Mouse (Mus musculus): ENCODE data around the gene Maml1.

The Maml1 gene

DNA sequence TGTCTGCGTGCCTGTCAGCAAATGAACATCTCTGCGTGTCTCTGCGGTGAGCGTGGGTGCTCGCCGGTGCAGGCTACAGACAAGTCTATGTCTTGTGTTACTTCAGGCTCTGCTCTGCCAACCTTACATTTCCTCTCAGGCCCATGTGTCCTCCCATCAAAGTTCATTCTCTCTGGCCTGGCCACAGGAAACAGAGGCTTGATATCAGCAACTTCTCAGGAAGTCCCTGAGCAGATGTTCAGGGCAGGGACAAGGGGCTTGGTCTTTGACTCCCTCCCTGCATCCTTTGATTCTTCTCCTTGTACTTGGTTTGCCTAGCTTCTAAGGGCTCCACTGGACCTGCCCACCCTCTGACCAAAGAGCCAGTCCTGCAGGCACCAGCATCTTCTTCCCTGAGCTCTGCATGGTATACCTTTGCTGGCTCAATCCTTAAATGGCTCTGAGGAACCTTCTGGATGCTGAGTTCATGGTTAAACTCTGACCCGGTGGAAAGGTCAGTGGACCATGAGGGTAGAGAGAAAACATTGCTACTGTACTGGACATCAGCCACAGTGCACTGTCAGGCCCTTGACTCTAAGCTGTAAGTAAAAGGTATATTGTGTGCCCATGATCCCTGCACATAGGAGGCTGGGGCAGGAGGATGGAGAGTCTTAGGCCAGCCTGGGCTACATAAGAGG lies 51.7 kb downstream of the Maml1 start:
- no peak for DNase-seq (ENCODE audit: low read depth, low spot score)

- no peak for DNase-seq (ENCODE audit: low read depth, low spot score)
Measured at GRCm38 (mm10) chr11:50238821-50239791, 53.0 kb downstream of the Maml1 start.

- no peak for DNase-seq (ENCODE audit: low read depth, low spot score)
Measured at GRCm38 (mm10) chr11:50238324-50238723, 53.8 kb downstream of the Maml1 start, which contains the start of gene Ltc4s. Ltc4s (minus strand) TSS chr11:50238616.

DNA sequence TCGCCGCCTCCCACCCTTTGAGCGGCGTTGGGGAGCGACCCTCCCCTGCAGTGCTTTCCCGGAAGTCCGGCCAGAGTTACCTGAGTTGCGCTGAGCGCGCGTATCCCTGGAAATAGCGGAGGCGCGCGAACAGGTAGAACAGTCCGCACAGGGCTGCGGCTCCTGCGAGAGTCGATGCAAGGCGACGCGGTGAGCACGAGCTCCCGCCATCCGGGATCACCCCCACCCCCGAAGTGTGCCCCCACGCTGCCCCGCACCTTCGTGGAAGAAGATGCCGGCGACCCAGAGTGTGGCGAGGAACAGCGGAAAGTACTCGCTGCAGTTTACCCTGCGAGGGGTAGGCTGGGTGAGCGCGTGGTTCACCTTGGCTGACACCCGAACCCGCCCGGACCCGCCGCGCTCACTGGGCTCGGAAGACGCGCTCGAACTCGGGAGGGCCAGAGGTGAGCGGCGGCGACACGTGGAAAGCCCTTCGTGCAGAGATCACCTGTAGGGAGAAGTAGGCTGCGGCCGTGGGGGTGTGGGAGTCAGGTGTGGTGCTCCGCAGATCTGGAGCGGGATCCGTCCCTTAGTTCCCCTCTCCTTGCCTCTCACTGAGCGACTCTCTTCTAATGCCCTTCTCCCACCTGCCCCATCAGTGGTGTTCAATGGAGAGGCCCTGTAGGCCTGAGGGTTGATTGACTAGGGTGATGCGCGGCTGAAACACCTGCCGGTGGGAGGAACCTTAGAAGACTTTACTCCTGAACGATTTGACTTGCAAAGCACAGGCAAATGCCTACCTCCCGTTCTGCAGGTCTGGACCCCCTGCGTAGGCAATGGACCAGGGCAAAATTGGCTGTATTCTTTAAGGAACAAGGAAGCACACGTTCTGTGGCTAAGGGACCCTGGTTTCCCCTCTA lies 54.9 kb downstream of the Maml1 start:
- DNase-seq (ENCODE audit: low read depth, low spot score): no peak

GRCm38 (mm10) chr11:50236540-50236936 lies 55.6 kb downstream of the Maml1 start:
- DNase-seq (ENCODE audit: low read depth, low spot score): peak; percentile 91

DNA sequence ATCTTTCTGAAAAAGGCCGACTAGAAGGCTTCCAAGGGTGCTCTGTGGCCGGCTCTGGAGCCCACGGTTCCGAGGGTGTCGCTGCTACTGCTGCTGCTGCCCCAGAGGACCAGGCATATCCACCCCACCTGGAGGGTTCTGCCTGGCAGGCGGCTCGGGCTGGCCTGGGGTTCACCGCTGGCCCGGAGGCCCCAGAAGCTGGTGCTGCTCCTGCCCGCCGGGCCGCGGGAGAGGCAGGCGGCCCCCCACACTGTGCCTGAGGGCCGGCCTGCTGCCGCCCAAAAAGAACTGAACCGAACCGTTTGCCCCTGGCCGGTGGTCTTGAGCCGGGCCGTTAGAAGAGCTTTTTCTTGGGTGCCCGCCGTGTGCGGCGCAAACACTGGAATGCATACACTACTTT lies 57.5 kb downstream of the Maml1 start:
- no peak for DNase-seq (ENCODE audit: low read depth, low spot score)

GRCm38 (mm10) chr11:50233993-50234392 lies 58.1 kb downstream of the Maml1 start:
- DNase-seq (ENCODE audit: low read depth, low spot score): no peak

DNA sequence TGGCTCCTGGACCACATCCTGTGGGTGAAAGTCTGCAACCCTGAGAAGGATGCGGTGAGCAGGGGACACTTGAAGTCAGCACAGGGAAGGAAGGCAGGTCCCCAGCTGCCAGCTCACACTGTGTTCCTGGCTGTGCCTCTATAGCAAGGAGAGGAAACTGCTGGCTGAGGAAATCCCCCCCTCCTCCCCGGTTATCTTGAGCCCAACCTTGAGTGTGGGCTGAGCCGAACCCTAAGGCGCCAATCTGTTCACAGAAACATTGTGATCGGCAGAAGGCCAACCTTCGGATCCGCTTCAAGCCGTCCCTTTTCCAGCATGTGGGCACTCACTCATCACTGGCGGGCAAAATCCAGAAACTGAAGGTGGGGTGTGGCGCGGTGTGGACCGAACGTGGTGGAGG lies 59.1 kb downstream of the Maml1 start:
- DNase-seq (ENCODE audit: low read depth, low spot score): no peak

DNA sequence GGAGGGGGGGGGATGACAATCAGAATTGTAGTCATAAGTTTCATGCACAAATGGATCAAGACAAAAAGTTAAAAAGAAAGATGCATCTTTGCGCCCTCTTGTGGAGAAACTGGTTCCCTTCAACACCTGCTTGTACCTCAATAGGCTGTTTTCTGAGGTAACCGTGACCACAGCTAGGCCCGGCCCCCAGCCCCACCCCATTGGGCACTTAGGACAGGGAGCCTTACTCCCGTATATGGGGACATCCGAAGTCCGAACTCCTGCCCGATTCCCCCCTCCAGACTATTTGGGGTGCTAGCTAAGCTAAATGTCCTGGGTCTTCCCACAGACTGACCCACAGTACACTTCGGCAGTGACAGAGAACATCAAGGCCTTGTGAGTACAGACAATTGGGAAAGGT lies 60.7 kb downstream of the Maml1 start:
- peak; percentile 73 for DNase-seq (ENCODE audit: low read depth, low spot score)

DNA sequence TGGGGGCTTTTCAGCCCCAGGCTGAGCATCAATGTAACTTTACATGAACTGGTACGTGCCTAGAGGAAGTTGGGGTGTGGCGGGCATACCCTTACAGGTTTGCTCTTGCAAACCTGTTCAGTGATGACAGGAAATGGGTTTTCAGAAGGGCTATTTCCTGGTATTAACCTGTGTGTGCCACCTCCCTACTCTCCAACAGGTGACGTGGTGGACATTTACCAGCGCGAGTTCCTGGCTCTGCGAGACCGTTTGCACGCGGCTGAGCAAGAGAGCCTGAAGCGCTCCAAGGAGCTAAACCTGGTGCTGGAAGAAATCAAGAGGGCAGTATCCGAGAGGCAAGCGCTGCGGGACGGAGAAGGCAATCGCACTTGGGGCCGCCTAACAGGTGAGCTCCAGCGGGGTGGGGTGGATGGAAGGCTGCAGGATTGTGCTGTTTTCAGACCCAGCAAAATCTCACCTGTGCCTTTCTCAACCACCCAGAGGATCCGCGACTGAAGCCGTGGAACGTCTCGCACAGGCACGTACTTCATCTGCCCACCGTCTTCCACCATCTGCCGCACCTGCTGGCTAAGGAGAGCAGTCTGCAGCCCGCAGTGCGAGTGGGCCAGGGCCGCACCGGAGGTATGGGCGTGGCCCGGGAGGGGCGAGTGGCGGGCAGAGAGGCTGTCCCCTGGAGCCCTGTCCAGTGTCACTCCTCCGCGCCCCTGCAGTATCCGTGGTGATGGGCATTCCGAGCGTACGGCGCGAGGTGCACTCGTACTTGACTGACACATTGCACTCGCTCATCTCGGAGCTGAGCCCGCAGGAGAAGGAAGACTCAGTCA lies 61.4 kb downstream of the Maml1 start:
- no peak for DNase-seq (ENCODE audit: low read depth, low spot score)

- DNase-seq (ENCODE audit: low read depth, low spot score): no peak
Measured at GRCm38 (mm10) chr11:50229252-50229910, 62.7 kb downstream of the Maml1 start.

GRCm38 (mm10) chr11:50228772-50229171 lies 63.3 kb downstream of the Maml1 start:
- DNase-seq (ENCODE audit: low read depth, low spot score): no peak

DNA sequence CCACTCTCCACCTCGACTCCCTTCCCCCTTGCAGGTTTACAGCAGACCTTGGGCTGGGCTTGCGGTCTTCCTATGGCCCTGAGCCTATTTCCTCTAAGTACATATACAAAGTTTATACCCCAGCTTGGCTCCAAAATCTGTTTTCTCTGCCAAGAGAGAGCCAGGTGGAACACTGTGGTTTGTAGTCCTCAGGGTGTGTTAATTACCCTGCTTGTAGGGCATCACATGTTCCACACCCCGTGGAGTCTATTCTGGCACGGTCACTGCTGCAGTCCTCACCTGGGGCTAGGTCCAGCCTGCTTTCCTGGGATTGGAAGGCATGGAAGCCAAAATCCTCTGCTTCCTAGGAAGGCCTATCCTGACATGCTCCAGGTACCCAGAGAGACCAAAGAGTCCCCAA lies 64.4 kb downstream of the Maml1 start:
- no peak for DNase-seq (ENCODE audit: low read depth, low spot score)

GRCm38 (mm10) chr11:50227226-50227625 lies 64.9 kb downstream of the Maml1 start:
- no peak for DNase-seq (ENCODE audit: low read depth, low spot score)

DNA sequence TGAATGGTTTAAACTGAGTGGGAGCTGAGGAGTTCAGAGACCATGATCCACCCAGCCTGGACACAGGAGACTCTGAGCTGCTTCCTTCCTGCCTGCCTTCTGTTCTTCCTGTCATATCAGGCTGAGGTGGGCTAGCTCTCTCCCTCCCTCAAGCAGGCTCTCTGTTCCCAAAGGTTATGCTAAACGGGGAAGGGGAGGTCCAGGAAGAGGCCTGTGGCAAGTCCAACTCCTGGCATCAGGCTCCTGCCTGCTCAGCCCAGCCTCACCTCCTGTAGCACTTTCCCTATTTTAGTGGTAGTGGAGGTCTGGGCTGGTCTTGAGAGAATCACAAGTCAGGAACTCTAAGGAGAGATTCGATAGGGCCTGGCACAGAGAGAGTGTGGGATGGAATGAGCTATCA lies 65.7 kb downstream of the Maml1 start:
- DNase-seq (ENCODE audit: low read depth, low spot score): no peak

- no peak for DNase-seq (ENCODE audit: low read depth, low spot score)
Measured at GRCm38 (mm10) chr11:50225611-50226378, 66.3 kb downstream of the Maml1 start.

DNA sequence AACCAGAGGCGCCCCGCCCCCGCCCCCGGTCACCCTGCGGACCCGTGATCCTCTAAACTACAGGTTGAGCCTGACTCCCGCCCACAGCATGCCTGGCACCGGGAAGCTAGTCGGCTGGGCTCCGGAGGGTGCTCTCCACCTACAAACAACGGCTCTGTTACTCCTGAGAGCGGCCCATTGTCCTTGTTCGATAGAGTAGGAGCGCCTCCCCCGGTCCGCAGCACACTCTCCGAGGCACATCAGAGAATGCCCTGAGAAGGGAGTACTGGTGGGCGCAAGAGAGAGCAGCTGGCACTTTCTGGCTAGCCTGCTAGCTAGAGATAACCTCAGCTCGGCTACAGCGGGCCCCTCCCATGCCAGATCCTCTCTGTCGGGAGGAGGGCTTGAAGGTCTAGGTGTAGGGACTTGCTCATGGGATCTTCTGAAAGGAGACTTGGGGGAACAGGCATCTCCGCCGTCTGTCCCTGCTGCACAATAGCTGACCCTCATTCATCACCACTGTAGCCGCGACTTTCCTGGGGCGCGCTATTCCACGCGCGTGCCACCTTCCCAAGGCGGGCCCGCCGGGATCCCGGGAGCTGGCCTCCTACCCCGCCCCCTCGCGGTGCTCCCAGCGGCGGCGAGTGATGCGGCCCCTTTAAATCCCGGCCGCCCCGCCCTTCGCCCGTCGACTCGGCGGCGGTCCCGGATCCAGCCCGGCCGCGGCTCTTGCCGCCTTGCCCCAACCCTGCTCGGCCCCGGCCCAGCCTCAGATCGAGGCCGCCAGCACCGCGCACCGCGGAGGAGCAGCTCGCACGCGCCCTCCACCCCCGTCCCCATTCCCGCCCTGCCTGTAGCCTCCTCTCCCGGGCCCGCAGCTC lies 67.2 kb downstream of the Maml1 start:
- peak; percentile 71 for DNase-seq (ENCODE audit: low read depth, low spot score)

DNA sequence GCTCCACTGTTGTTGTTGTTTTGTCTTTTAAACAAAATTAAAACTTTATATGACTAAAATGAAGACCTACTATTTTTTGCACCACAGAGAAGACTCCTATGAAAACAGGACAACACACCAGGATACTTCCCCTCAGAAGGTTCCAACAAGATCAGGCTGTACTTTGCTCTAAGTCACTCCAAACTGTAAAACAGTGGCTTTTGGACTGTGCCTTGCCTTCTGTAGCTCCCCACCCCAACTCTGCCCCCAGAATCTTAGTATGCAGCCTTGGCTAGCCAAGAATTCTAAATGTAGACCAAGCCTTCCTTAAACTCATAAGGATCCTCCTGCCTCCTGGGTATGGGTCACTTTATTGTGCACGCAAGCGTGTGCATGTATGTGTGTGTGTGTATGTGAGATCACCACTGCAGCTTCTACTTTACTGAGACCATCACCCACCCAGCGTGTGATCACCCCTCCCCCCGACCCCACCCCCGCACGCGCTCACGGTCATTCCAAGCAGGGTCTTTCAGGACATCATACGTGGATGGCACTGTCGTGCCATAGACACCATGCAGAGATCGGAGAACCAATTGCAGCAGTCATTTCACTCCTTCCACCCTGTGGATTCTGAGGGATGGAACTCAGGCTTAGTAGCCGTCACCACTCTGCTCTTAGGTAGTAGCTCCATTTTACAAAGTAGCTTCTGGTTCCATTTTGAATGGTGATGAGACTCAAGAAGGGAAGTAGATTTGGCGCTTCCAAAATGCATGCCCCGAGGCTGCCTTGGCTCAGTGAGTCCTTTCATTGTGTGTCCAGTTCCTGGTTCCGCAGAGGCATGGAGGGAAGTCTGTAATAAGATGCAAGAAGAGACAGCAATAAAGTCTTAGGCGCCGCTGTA lies 68.1 kb downstream of the Maml1 start:
- DNase-seq (ENCODE audit: low read depth, low spot score): peak; percentile 39

Data from mesoderm, embryonic 11.5 days (tissue).